Mouse (Mus musculus) adrenal gland, adult 18-20 months (tissue): ENCODE measurements around the gene Ankrd55. TPM values are rescaled to one million over a fixed set of nuclear protein-coding genes. Genes with fewer than 3 reads are reported as not detected.

Experiments
- DNase-seq, 2 experiments: peaks; one replicate each; pipeline ENCODE4 v3.0.0; 2021 to 2022; ENCODE audit warnings: low spot score in 2 of 2
- total RNA-seq, 2 experiments: library from RNA; stranded (reverse); gene quantifications; 1 replicate in 1 of 2; 2 replicates in 1 of 2; pipeline ENCODE4 v1.2.3; 2021

The Ankrd55 gene
- total RNA-seq, 2 experiments from 2014 or later, result 0.80 to 4.8 TPM

- no peak for DNase-seq
Observed at GRCm38 (mm10) chr13:112342971-112343627, 54.8 kb downstream of the Ankrd55 start.

GRCm38 (mm10) chr13:112343628-112344009 is 55.4 kb downstream of the Ankrd55 start:
- no peak for DNase-seq

GRCm38 (mm10) chr13:112344270-112344864 is 56.1 kb downstream of the Ankrd55 start:
- DNase-seq, result no peak

GRCm38 (mm10) chr13:112345542-112345941 is 57.3 kb downstream of the Ankrd55 start:
- no peak for DNase-seq

GRCm38 (mm10) chr13:112346031-112346430 is 57.8 kb downstream of the Ankrd55 start:
- no peak for DNase-seq

GRCm38 (mm10) chr13:112346659-112347142 is 58.5 kb downstream of the Ankrd55 start:
- DNase-seq, result no peak

GRCm38 (mm10) chr13:112348250-112348649 is 60.0 kb downstream of the Ankrd55 start:
- DNase-seq, result no peak

- DNase-seq, result peak in 1 of 2 experiments; percentile 38
Observed at GRCm38 (mm10) chr13:112348896-112349484, 60.7 kb downstream of the Ankrd55 start.

- no peak for DNase-seq
Observed at GRCm38 (mm10) chr13:112349500-112349899, 61.2 kb downstream of the Ankrd55 start.

GRCm38 (mm10) chr13:112351943-112352342 is 63.7 kb downstream of the Ankrd55 start:
- DNase-seq, result no peak

- peak in 1 of 2 experiments; percentile 17 for DNase-seq
Observed at GRCm38 (mm10) chr13:112354109-112354867, 66.0 kb downstream of the Ankrd55 start.

- no peak for DNase-seq
Observed at GRCm38 (mm10) chr13:112354958-112355357, 66.7 kb downstream of the Ankrd55 start.

- DNase-seq, result no peak
Observed at GRCm38 (mm10) chr13:112355794-112356486, 67.7 kb downstream of the Ankrd55 start.

GRCm38 (mm10) chr13:112361575-112361974 is 73.3 kb downstream of the Ankrd55 start:
- no peak for DNase-seq

GRCm38 (mm10) chr13:112363218-112363617 is 75.0 kb downstream of the Ankrd55 start:
- peak in 1 of 2 experiments; percentile 44 for DNase-seq

GRCm38 (mm10) chr13:112363746-112364145 is 75.5 kb downstream of the Ankrd55 start:
- DNase-seq, result no peak

- no peak for DNase-seq
Observed at GRCm38 (mm10) chr13:112364698-112365097, 76.4 kb downstream of the Ankrd55 start.

- DNase-seq, result no peak
Observed at GRCm38 (mm10) chr13:112365303-112365702, 77.1 kb downstream of the Ankrd55 start.

GRCm38 (mm10) chr13:112365762-112366161 is 77.5 kb downstream of the Ankrd55 start:
- no peak for DNase-seq

GRCm38 (mm10) chr13:112366321-112367029 is 78.2 kb downstream of the Ankrd55 start:
- no peak for DNase-seq
